Mouse (Mus musculus): ENCODE results near the gene Slc4a8. TPM values are rescaled to one million over a fixed set of nuclear protein-coding genes. Genes with fewer than 3 reads are reported as not detected.
A peak's percentile ranks its signal among the peaks of the same experiment; 100 is the strongest.
"Not testable (repeated sequence)": the region's sequence is repeated elsewhere in the genome, so short reads cannot be mapped to it uniquely, and the experiment has no call there.

Slc4a8 gene
- polyA plus RNA-seq, 1 experiment from 2014 or later, result 8.7 TPM

DNA sequence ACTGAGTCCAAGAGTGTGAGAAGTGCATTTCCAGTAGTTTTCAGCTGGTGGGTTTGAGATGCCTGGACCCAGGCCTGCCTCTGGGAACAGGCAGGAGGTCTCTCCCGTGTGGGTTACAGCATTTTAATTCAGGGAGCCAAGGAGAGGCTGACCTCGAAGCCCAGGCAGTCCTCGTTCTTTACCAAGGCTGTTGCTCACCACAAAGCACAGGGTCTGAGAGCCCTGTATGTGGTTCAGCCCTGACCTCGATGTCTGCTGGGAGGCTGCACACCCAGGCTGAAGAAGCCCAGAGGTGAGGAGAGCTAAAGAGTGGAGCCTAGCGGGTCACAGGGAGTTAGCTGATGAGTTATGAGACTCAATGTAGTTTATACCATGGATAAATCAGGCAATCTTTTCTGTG lies 52.0 kb downstream of the Slc4a8 start:
- ATAC-seq (ENCODE audit: low FRiP score, low TSS enrichment), result no peak
- Histone ChIP-seq H3K9me3 (ENCODE audit: low read length) (no peaks in the 10 kb centered on the region), H3K4me3 (ENCODE audit: low read length) (no peak overlapping the region), H3K4me2 (replicated peaks; ENCODE audit: low read depth, low read length) (no peak overlapping the region), H3K36me3 (ENCODE audit: insufficient read depth, low read length) (no peaks in the 10 kb centered on the region), H3K27me3 (ENCODE audit: insufficient read depth, low read length) (no peaks in the 10 kb centered on the region), H3K4me1 (ENCODE audit: insufficient read depth, low read length) (peaks cover 3% of the 10 kb centered on the region; the same call in 1 of the 2 replicates), H3K27ac (ENCODE audit: low read length) (no peak overlapping the region), H3K9ac (replicated peaks; ENCODE audit: low read length) (no peak overlapping the region)
- WGBS, result 53% methylated on average over 5 of the region's 5 CpGs

DNA sequence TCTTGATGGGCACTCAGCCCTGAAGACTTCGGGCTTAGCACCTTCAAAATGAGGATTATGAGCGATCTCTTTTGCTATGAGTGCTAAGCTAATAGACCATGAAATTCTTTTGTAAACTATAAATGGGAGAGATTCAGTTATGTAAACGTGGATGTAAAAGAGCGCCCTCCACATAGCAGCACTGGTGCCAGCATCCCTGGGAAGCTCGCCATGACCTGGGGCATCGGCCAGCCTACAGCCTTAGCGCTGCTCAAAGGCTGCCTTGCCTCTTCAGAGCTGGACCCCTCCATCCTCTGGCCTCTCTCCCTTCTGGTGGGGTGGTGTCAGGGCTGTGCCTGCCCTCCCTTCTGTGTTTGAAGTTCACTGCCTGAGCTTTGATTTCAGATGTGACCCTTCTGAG lies 52.5 kb downstream of the Slc4a8 start:
- H3K4me2 ChIP-seq (replicated peaks; ENCODE audit: low read depth, low read length), result no peak overlapping the region
- 0 out of 2 replicates have a peak, but pooled peaks cover 2% of the 10 kb centered on the region for H3K9me3 ChIP-seq (ENCODE audit: low read length)
- H3K4me1 ChIP-seq (ENCODE audit: insufficient read depth, low read length), result peaks cover 3% of the 10 kb centered on the region; the same call in 1 of the 2 replicates
- no peaks in the 10 kb centered on the region for H3K27me3 ChIP-seq (ENCODE audit: insufficient read depth, low read length)
- no peak overlapping the region for H3K27ac ChIP-seq (ENCODE audit: low read length)
- no peak overlapping the region for H3K4me3 ChIP-seq (ENCODE audit: low read length)
- WGBS, result 72% methylated on average over 7 of the region's 7 CpGs
- H3K36me3 ChIP-seq (ENCODE audit: insufficient read depth, low read length), result no peaks in the 10 kb centered on the region
- no peak for ATAC-seq (ENCODE audit: low FRiP score, low TSS enrichment)
- no peak overlapping the region for H3K9ac ChIP-seq (replicated peaks; ENCODE audit: low read length)

DNA sequence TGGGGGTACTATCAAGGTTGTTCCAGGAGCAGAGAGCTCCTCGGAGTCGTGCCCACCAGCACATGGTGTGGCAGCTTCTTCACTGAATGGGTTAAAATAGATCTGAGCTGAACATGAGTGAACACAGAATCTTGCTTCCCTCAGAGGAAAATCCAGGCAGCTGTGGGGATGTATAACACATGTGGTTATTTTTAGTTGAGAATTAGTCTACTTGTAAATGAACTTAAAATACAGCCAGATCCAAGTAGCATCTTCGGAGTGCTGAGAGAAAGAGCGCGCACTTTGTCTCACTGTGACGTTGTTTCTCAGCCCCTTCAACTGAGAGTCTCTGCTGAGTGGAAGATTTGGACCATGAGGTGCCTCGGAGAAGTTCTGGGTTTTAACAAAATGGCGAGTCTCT lies 53.8 kb downstream of the Slc4a8 start:
- Histone ChIP-seq H3K9me3 (ENCODE audit: low read length) (0 out of 2 replicates have a peak, but pooled peaks cover 2% of the 10 kb centered on the region), H3K4me3 (ENCODE audit: low read length) (no peak overlapping the region), H3K27me3 (ENCODE audit: insufficient read depth, low read length) (no peaks in the 10 kb centered on the region), H3K4me1 (ENCODE audit: insufficient read depth, low read length) (peaks cover 3% of the 10 kb centered on the region; the same call in 1 of the 2 replicates), H3K27ac (ENCODE audit: low read length) (no peak overlapping the region), H3K36me3 (ENCODE audit: insufficient read depth, low read length) (no peaks in the 10 kb centered on the region), H3K4me2 (replicated peaks; ENCODE audit: low read depth, low read length) (no peak overlapping the region), H3K9ac (replicated peaks; ENCODE audit: low read length) (no peak overlapping the region)
- ATAC-seq (ENCODE audit: low FRiP score, low TSS enrichment), result no peak
- 87% methylated on average over 8 of the region's 8 CpGs for WGBS

DNA sequence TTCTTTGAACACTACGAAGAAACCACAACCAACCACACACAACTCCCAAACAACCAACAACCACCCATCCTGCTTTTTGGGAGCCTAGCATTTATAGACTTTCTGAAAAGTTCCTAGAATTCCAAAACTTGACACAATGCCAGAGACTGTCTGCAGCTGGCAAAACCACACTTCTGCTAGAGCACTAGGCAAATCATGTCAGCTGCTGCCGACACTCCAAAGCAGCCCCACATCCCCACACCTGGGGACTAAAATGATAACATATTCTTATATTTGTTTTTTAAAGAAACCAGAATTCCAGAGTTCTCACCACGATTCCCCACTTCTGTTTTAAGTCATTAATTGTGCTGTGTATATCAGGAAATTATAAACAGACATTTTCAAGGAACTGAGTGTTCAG lies 57.3 kb downstream of the Slc4a8 start:
- H3K27ac ChIP-seq (ENCODE audit: low read length), result no peak overlapping the region
- H3K36me3 ChIP-seq (ENCODE audit: insufficient read depth, low read length), result no peaks in the 10 kb centered on the region
- H3K4me3 ChIP-seq (ENCODE audit: low read length), result no peak overlapping the region
- H3K9ac ChIP-seq (replicated peaks; ENCODE audit: low read length), result no peak overlapping the region
- H3K4me1 ChIP-seq (ENCODE audit: insufficient read depth, low read length), result peaks cover 6% of the 10 kb centered on the region; the same call in 1 of the 2 replicates
- no peaks in the 10 kb centered on the region for H3K27me3 ChIP-seq (ENCODE audit: insufficient read depth, low read length)
- 0 out of 2 replicates have a peak, but pooled peaks cover 2% of the 10 kb centered on the region for H3K9me3 ChIP-seq (ENCODE audit: low read length)
- ATAC-seq (ENCODE audit: low FRiP score, low TSS enrichment), result no peak
- 87% methylated on average over 3 of the region's 3 CpGs for WGBS
- no peak overlapping the region for H3K4me2 ChIP-seq (replicated peaks; ENCODE audit: low read depth, low read length)

DNA sequence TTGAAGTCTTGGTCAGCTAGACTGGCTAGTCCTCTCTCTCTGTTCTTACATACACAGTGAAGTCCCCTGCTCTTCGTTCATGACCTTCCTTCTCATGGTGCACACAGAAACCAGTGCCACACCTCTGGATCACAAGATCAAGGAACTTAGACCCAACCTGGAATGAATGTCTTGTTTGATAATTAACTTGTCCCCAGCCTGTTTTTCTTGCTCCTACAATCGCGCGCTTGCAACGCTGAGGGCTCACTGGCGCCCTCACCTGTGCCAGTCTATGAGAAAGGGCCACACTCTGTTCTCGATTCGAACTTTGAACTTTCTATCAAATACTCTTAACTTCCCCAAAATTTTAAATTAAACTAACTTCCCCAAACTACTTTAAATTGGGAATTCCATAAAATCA lies 60.3 kb downstream of the Slc4a8 start:
- Histone ChIP-seq H3K4me3 (ENCODE audit: low read length) (no peak overlapping the region), H3K4me2 (replicated peaks; ENCODE audit: low read depth, low read length) (no peak overlapping the region), H3K27me3 (ENCODE audit: insufficient read depth, low read length) (peaks cover 15% of the 10 kb centered on the region), H3K9me3 (ENCODE audit: low read length) (0 out of 2 replicates have a peak, but pooled peaks cover 2% of the 10 kb centered on the region), H3K36me3 (ENCODE audit: insufficient read depth, low read length) (no peaks in the 10 kb centered on the region), H3K4me1 (ENCODE audit: insufficient read depth, low read length) (peaks cover 19% of the 10 kb centered on the region), H3K27ac (ENCODE audit: low read length) (peak overlapping the region; percentile 68; the same call in 1 of the 2 replicates), H3K9ac (replicated peaks; ENCODE audit: low read length) (no peak overlapping the region)
- ATAC-seq (ENCODE audit: low FRiP score, low TSS enrichment), result no peak
- 40% methylated on average over 8 of the region's 8 CpGs for WGBS

DNA sequence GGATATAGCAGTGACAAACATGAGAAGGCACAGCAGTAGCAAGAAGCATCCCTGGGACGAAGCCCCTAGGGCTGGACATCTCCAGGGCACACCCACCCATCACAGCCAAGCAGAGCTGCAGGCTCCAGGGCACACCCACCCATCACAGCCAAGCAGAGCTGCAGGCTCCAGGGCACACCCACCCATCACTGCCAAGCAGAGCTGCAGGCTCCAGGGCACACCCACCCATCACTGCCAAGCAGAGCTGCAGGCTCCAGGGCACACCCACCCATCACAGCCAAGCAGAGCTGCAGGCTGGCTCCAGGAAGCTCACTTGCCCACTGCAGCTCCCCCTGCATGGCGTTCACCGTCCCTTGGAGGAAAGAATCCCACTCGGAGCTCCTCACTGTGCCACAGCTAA lies 60.8 kb downstream of the Slc4a8 start:
- not testable (repeated sequence) for H3K4me2 ChIP-seq (replicated peaks; ENCODE audit: low read depth, low read length); H3K9ac ChIP-seq (replicated peaks; ENCODE audit: low read length); H3K4me3 ChIP-seq (ENCODE audit: low read length); H3K36me3 ChIP-seq (ENCODE audit: insufficient read depth, low read length); H3K9me3 ChIP-seq (ENCODE audit: low read length); ATAC-seq (ENCODE audit: low FRiP score, low TSS enrichment); H3K27ac ChIP-seq (ENCODE audit: low read length)
- H3K27me3 ChIP-seq (ENCODE audit: insufficient read depth, low read length), result peaks cover 15% of the 10 kb centered on the region
- 56% methylated on average over 4 of the region's 4 CpGs for WGBS
- H3K4me1 ChIP-seq (ENCODE audit: insufficient read depth, low read length), result peaks cover 19% of the 10 kb centered on the region

DNA sequence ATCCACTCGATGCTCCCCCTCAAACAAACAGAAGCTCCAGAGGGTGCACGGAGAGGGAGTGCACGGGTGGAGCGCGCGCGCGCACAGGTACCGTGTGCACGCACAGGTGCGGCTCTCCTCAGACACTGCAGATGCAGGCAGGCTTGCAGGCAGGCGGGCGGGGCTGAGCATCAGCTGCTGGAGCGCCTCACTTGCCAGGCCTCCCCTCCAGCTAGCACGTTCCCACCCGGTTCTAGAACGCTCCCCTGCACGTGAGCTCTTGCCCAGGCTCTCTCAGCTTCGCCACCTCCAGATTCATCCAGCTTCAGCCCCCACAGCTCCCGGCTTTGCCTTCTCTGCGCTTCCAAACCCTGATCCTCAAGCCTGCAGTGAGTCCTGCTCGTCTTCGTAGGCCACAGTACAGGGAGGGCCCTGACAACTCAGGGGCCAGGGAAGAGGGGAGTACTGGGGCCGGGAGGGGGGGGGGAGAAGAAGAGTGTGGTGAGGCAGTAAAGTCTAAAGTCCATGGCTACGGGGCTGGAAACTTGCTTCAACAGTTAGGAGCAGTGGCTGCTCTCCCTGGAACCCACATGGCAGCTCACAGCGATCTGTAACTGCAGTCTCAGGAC lies 63.8 kb downstream of the Slc4a8 start:
- no peak overlapping the region for H3K4me3 ChIP-seq (ENCODE audit: low read length)
- H3K27ac ChIP-seq (ENCODE audit: low read length), result no peak overlapping the region
- H3K4me2 ChIP-seq (replicated peaks; ENCODE audit: low read depth, low read length), result peak overlapping the region; percentile 46

DNA sequence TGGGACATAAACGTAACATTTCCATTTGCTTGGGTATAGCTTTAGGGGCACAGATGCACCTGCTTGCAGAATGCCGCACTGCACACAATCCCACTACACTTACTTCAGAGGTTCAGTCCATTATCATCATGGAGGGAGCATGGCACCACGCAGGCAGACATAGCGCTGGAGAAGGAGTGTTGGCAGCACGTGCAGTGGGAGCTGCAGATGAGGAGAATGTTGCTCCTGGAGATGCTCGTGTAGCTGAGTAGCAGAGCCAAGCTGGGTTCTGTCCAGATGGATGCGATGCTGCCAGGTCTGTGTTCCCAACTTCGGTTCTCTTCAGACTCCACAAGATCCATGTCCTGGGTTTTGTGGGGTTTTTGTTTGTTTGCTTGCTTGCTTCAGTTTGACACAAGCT lies 64.5 kb downstream of the Slc4a8 start:
- H3K36me3 ChIP-seq (ENCODE audit: insufficient read depth, low read length), result no peaks in the 10 kb centered on the region
- no peak overlapping the region for H3K9ac ChIP-seq (replicated peaks; ENCODE audit: low read length)
- peaks cover 15% of the 10 kb centered on the region for H3K27me3 ChIP-seq (ENCODE audit: insufficient read depth, low read length)
- H3K9me3 ChIP-seq (ENCODE audit: low read length), result peaks cover 3% of the 10 kb centered on the region
- H3K4me3 ChIP-seq (ENCODE audit: low read length), result no peak overlapping the region
- H3K4me1 ChIP-seq (ENCODE audit: insufficient read depth, low read length), result peaks cover 19% of the 10 kb centered on the region
- no peak overlapping the region for H3K27ac ChIP-seq (ENCODE audit: low read length)
- 93% methylated on average over 8 of the region's 8 CpGs for WGBS
- no peak overlapping the region for H3K4me2 ChIP-seq (replicated peaks; ENCODE audit: low read depth, low read length)
- ATAC-seq (ENCODE audit: low FRiP score, low TSS enrichment), result no peak

More for the DNA sequence above, 63.8 kb downstream of the Slc4a8 start:
- H3K36me3 ChIP-seq (ENCODE audit: insufficient read depth, low read length), result no peaks in the 10 kb centered on the region
- H3K9me3 ChIP-seq (ENCODE audit: low read length), result peaks cover 3% of the 10 kb centered on the region
- 0 out of 2 replicates have a peak overlapping the region, but pooled peaks have one; percentile 22 for H3K9ac ChIP-seq (replicated peaks; ENCODE audit: low read length)
- peak; percentile 49; the same call in 1 of the 2 replicates for ATAC-seq (ENCODE audit: low FRiP score, low TSS enrichment)
- H3K27me3 ChIP-seq (ENCODE audit: insufficient read depth, low read length), result peaks cover 15% of the 10 kb centered on the region
- WGBS, result 9% methylated on average over 26 of the region's 26 CpGs
- H3K4me1 ChIP-seq (ENCODE audit: insufficient read depth, low read length), result peaks cover 19% of the 10 kb centered on the region

DNA sequence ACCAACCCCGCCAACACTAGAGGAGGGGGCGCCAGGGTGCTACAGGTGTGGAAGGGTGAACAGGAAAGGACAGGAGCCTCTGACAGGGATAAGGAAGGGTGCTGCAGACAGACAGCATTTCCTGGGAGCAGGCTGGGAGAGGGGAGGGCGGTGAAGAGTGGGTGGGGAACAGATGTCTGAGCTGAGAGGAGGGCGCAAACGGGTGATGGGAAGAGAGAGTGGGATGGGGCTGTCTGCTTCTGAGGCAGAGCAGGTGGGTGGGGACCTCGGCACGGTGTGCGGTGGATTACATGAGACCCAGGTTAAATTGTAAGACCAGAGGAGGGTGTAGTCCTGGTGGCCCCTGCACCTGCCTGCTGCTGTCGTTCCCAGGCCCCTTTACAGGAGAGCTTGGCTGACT lies 68.2 kb downstream of the Slc4a8 start:
- ATAC-seq (ENCODE audit: low FRiP score, low TSS enrichment), result no peak
- Histone ChIP-seq H3K9ac (replicated peaks; ENCODE audit: low read length) (no peak overlapping the region), H3K27me3 (ENCODE audit: insufficient read depth, low read length) (peaks cover 12% of the 10 kb centered on the region), H3K4me1 (ENCODE audit: insufficient read depth, low read length) (peaks cover 9% of the 10 kb centered on the region), H3K4me3 (ENCODE audit: low read length) (no peak overlapping the region), H3K4me2 (replicated peaks; ENCODE audit: low read depth, low read length) (no peak overlapping the region), H3K9me3 (ENCODE audit: low read length) (peaks cover 3% of the 10 kb centered on the region), H3K27ac (ENCODE audit: low read length) (no peak overlapping the region), H3K36me3 (ENCODE audit: insufficient read depth, low read length) (no peaks in the 10 kb centered on the region)
- 89% methylated on average over 8 of the region's 9 CpGs for WGBS

DNA sequence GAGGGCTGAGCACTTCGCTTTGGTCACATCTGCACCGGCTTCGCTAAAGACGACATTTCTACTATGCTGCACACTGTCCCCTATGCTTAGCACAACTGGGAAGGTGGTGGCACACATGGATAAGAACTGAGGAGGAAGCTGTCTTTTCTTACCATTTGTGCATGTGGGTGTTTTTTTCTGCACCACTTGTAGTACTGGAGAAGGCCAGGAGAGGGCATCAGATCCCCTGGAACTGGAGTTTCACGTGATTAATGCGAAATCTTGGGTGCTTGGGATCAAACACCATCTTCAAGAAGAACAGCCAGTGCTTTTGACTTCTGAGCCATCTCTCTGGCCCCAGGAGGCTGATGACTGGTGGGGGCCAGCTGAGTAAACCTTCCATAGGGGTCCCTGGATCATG lies 69.1 kb downstream of the Slc4a8 start:
- Histone ChIP-seq H3K4me2 (replicated peaks; ENCODE audit: low read depth, low read length) (no peak overlapping the region), H3K27me3 (ENCODE audit: insufficient read depth, low read length) (peaks cover 5% of the 10 kb centered on the region), H3K4me3 (ENCODE audit: low read length) (no peak overlapping the region), H3K27ac (ENCODE audit: low read length) (no peak overlapping the region), H3K9me3 (ENCODE audit: low read length) (peaks cover 3% of the 10 kb centered on the region), H3K9ac (replicated peaks; ENCODE audit: low read length) (no peak overlapping the region), H3K4me1 (ENCODE audit: insufficient read depth, low read length) (peaks cover under 1% of the 10 kb centered on the region; the same call in 1 of the 2 replicates), H3K36me3 (ENCODE audit: insufficient read depth, low read length) (no peaks in the 10 kb centered on the region)
- ATAC-seq (ENCODE audit: low FRiP score, low TSS enrichment), result no peak
- WGBS, result 67% methylated on average over 6 of the region's 6 CpGs
